Mouse (Mus musculus) testis, adult 2 months (tissue): Measurements from ENCODE around the gene Itga11. TPM values are rescaled to one million over a fixed set of nuclear protein-coding genes. Genes with fewer than 3 reads are reported as not detected.
"Not testable (repeated sequence)": the region's sequence is repeated elsewhere in the genome, so short reads cannot be mapped to it uniquely, and the experiment has no call there.

Source experiments
- H3K27ac ChIP-seq: fragments of 200-500 bp; 2 replicates; pipeline ENCODE4 v1.5.1; 2012; ENCODE audit warnings: low read depth, low read length; ENCODE audit not compliant: control insufficient read depth, insufficient read depth
- H3K27me3 ChIP-seq: fragments of 200-500 bp; 2 replicates; pipeline ENCODE4 v1.6.1; 2012; ENCODE audit warnings: mild to moderate bottlenecking, low read length, moderate library complexity; ENCODE audit not compliant: control insufficient read depth, insufficient read depth
- H3K36me3 ChIP-seq: fragments of 200-500 bp; 2 replicates; pipeline ENCODE4 v1.6.1; 2012; ENCODE audit warnings: mild to moderate bottlenecking, low read length; ENCODE audit not compliant: control insufficient read depth, insufficient read depth
- H3K4me1 ChIP-seq: fragments of 200-500 bp; 2 replicates; pipeline ENCODE4 v1.6.1; 2012; ENCODE audit warnings: low read length; ENCODE audit not compliant: control insufficient read depth, insufficient read depth
- H3K4me3 ChIP-seq: fragments of 200-500 bp; 2 replicates; pipeline ENCODE4 v1.5.1; 2012; ENCODE audit warnings: low read depth, mild to moderate bottlenecking, low read length, moderate library complexity, mixed read lengths; ENCODE audit not compliant: control insufficient read depth
- CTCF ChIP-seq: fragments of 200-500 bp; IDR thresholded peaks from 2 replicates; pipeline ENCODE4 v1.5.1; 2012; ENCODE audit warnings: low read depth, mild to moderate bottlenecking, inconsistent platforms, low read length, moderate library complexity; ENCODE audit not compliant: control insufficient read depth, insufficient read depth, insufficient replicate concordance
- POLR2A ChIP-seq: fragments of 200-500 bp; IDR thresholded peaks from 2 replicates; pipeline ENCODE4 v1.6.1; 2012; ENCODE audit warnings: low read depth, mild to moderate bottlenecking, inconsistent platforms, low read length, moderate library complexity; ENCODE audit not compliant: control insufficient read depth
- polyA plus RNA-seq: library from polyadenylated mRNA; depleted of rRNA; stranded (reverse); fragments of >200 nt; gene quantifications from 2 replicates; pipeline ENCODE4 v1.2.3, GENCODE M21; 2012

Gene Itga11
- polyA plus RNA-seq, 1 experiment = 3.8 TPM

GRCm38 (mm10) chr9:62782976-62783781, 105.6 kb downstream of the Itga11 start:
- peak overlapping the region; percentile 8 for H3K4me3 ChIP-seq
- TF ChIP-seq POLR2A (no peak), CTCF (peak; percentile 66)
- H3K27ac ChIP-seq = no peak overlapping the region

GRCm38 (mm10) chr9:62784233-62784632, 106.6 kb downstream of the Itga11 start:
- TF ChIP-seq CTCF (no peak; the same call in 1 of the 2 replicates), POLR2A (no peak)
- H3K4me3 ChIP-seq = no peak overlapping the region

More at GRCm38 (mm10) chr9:62782976-62783781, 105.6 kb downstream of the Itga11 start:
- H3K27me3 ChIP-seq = no peaks in the 10 kb centered on the region
- no peaks in the 10 kb centered on the region for H3K36me3 ChIP-seq
- H3K4me1 ChIP-seq = peaks cover 18% of the 10 kb centered on the region

GRCm38 (mm10) chr9:62786721-62787120, 109.1 kb downstream of the Itga11 start:
- no peaks in the 10 kb centered on the region for H3K36me3 ChIP-seq
- no peak overlapping the region for H3K27ac ChIP-seq
- TF ChIP-seq CTCF (no peak), POLR2A (no peak)
- H3K4me1 ChIP-seq = peaks cover 15% of the 10 kb centered on the region
- no peak overlapping the region for H3K4me3 ChIP-seq
- no peaks in the 10 kb centered on the region for H3K27me3 ChIP-seq

More at GRCm38 (mm10) chr9:62784233-62784632, 106.6 kb downstream of the Itga11 start:
- Histone ChIP-seq H3K4me1 (peaks cover 18% of the 10 kb centered on the region), H3K27me3 (no peaks in the 10 kb centered on the region), H3K36me3 (no peaks in the 10 kb centered on the region), H3K27ac (no peak overlapping the region)

GRCm38 (mm10) chr9:62789856-62790255, 112.2 kb downstream of the Itga11 start:
- TF ChIP-seq POLR2A = no peak
- no peak for TF ChIP-seq CTCF
- H3K4me3 ChIP-seq = no peak overlapping the region
- no peaks in the 10 kb centered on the region for H3K4me1 ChIP-seq
- H3K36me3 ChIP-seq = no peaks in the 10 kb centered on the region
- H3K27ac ChIP-seq = no peak overlapping the region
- H3K27me3 ChIP-seq = no peaks in the 10 kb centered on the region

GRCm38 (mm10) chr9:62799218-62799617, 121.6 kb downstream of the Itga11 start:
- H3K27ac ChIP-seq, H3K4me3 ChIP-seq, H3K4me1 ChIP-seq, H3K36me3 ChIP-seq, H3K27me3 ChIP-seq: not testable (repeated sequence)

- no peak for TF ChIP-seq CTCF
- no peak for TF ChIP-seq POLR2A
- Histone ChIP-seq H3K4me3 (peak overlapping the region; percentile 95), H3K27me3 (no peaks in the 10 kb centered on the region), H3K36me3 (no peaks in the 10 kb centered on the region), H3K27ac (no peak overlapping the region), H3K4me1 (peaks cover 7% of the 10 kb centered on the region)
These were observed 132.5 kb downstream of the Itga11 start for GRCm38 (mm10) chr9:62810095-62810494.

GRCm38 (mm10) chr9:62810543-62811515, 133.2 kb downstream of the Itga11 start:
- Histone ChIP-seq H3K4me3 (peak overlapping the region; percentile 95), H3K27me3 (no peaks in the 10 kb centered on the region), H3K4me1 (peaks cover 7% of the 10 kb centered on the region), H3K36me3 (no peaks in the 10 kb centered on the region), H3K27ac (peak overlapping the region; percentile 69)
- TF ChIP-seq POLR2A (peak; percentile 56; the same call in 1 of the 2 replicates), CTCF (0 out of 2 replicates have a peak, but pooled peaks have one; percentile 5)
